Mouse (Mus musculus) lung, embryonic 14.5 days (tissue): ENCODE measurements at regions not wholly inside any gene's neighbourhood (a gene's known extent, or its start where the extent isn't known, plus 50 kb on each side); places are given as distances from the start of the nearest gene placed in this dataset.

Experiments used
- ATAC-seq: fragments of 200-750 bp; cut with Nextera tagmentation; 2 replicates; pipeline ENCODE4 v1.8.0; 2017; ENCODE audit warnings: mild to moderate bottlenecking, moderate TSS enrichment, moderate library complexity; ENCODE audit not compliant: insufficient read depth
- DNase-seq: peaks from one replicate; pipeline ENCODE4 v3.0.0-alpha.2; 2015
- H3K27ac ChIP-seq: fragments of 300-500 bp; sonication (generic); 2 replicates; pipeline ENCODE4 v1.5.1; 2014; ENCODE audit warnings: low read depth, mild to moderate bottlenecking, moderate library complexity
- H3K27me3 ChIP-seq: fragments of 300-500 bp; sonication (generic); 2 replicates; pipeline ENCODE4 v1.6.1; 2014; ENCODE audit warnings: low read length, control low read depth; ENCODE audit not compliant: insufficient read depth
- H3K36me3 ChIP-seq: fragments of 300-500 bp; sonication (generic); 2 replicates; pipeline ENCODE4 v1.6.1; 2014; ENCODE audit warnings: control low read depth; ENCODE audit not compliant: insufficient read depth
- H3K4me1 ChIP-seq: fragments of 300-500 bp; sonication (generic); 2 replicates; pipeline ENCODE4 v1.6.1; 2014; ENCODE audit warnings: antibody characterized with exemption, control low read depth; ENCODE audit not compliant: insufficient read depth
- H3K4me2 ChIP-seq: fragments of 300-500 bp; sonication (generic); 2 replicates; pipeline ENCODE4 v1.6.1; 2014; ENCODE audit warnings: mild to moderate bottlenecking
- H3K4me3 ChIP-seq: fragments of 300-500 bp; sonication (generic); 2 replicates; pipeline ENCODE4 v1.5.1; 2014; ENCODE audit warnings: low read depth, low read length
- H3K9ac ChIP-seq: fragments of 300-500 bp; sonication (generic); 2 replicates; pipeline ENCODE4 v1.6.1; 2014
- H3K9me3 ChIP-seq: fragments of 300-500 bp; sonication (generic); 2 replicates; pipeline ENCODE4 v1.6.1; 2016; ENCODE audit warnings: low read depth, low read length, control low read depth
- CTCF ChIP-seq: IDR thresholded peaks from 2 replicates; pipeline ENCODE4 v1.5.1; 2016; ENCODE audit warnings: antibody characterized with exemption, low read depth
- WGBS: fragments of 180-500 bp; shearing (Covaris S2); extraction: QIAGEN DNeasy Blood & Tissue Kit; methylation state at CpG from one replicate; pipeline ENCODE4 v1.1.7; 2014; 5-methylcytosine and 5-hydroxymethylcytosine counted together

- Histone ChIP-seq H3K9me3 (no peaks in the 10 kb centered on the region), H3K27me3 (no peaks in the 10 kb centered on the region), H3K4me1 (no peaks in the 10 kb centered on the region), H3K27ac (no peak overlapping the region), H3K4me2 (no peak overlapping the region), H3K4me3 (no peak overlapping the region), H3K9ac (no peak overlapping the region), H3K36me3 (no peaks in the 10 kb centered on the region)
- DNase-seq (no peak), ATAC-seq (no peak)
- no peak for TF ChIP-seq CTCF
Measured at GRCm38 (mm10) chr17:78075892-78076291, 124.2 kb upstream of the Crim1 start.

DNA sequence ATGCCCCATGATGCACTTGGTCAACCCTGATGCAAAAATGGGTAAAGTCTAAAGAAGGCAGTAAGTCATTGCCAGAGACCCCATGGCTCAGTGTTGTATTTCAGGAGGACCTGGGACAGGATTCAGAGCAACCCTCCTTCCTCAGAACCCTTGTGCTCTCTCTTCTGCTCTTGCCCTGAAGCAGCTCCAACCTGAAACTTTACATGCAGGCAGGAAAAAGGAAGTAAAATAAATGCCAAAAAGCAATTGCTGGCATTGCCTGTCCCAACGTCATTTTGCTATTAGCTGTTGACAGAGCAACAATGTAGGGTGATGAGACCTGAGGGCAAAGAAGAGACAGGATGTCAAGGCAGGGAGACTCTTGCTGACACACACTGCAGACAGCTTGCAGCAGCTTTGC, 121.7 kb upstream of the Crim1 start:
- WGBS = 29% methylated on average over 1 of the region's 1 CpGs
- no peaks in the 10 kb centered on the region for H3K4me1 ChIP-seq
- H3K27ac ChIP-seq = no peak overlapping the region

GRCm38 (mm10) chr17:78084419-78084818, 115.6 kb upstream of the Crim1 start:
- Histone ChIP-seq H3K9me3 (no peaks in the 10 kb centered on the region), H3K36me3 (no peaks in the 10 kb centered on the region), H3K4me3 (no peak overlapping the region), H3K4me1 (no peaks in the 10 kb centered on the region), H3K9ac (no peak overlapping the region), H3K27me3 (no peaks in the 10 kb centered on the region), H3K4me2 (no peak overlapping the region), H3K27ac (no peak overlapping the region)
- TF ChIP-seq CTCF = no peak
- DNase-seq (peak; percentile 6), ATAC-seq (no peak)
- WGBS = 18% methylated on average over 4 of the region's 4 CpGs

More for the DNA sequence above, 121.7 kb upstream of the Crim1 start:
- Histone ChIP-seq H3K4me3 (no peak overlapping the region), H3K27me3 (no peaks in the 10 kb centered on the region), H3K4me2 (no peak overlapping the region), H3K36me3 (no peaks in the 10 kb centered on the region), H3K9ac (no peak overlapping the region), H3K9me3 (no peaks in the 10 kb centered on the region)
- no peak for DNase-seq
- TF ChIP-seq CTCF = no peak
- ATAC-seq = no peak

- DNase-seq = no peak
- WGBS = 76% methylated on average over 8 of the region's 8 CpGs
- no peaks in the 10 kb centered on the region for H3K27me3 ChIP-seq
- no peak for TF ChIP-seq CTCF
- no peak overlapping the region for H3K9ac ChIP-seq
- no peak for ATAC-seq
- H3K4me2 ChIP-seq = no peak overlapping the region
- H3K36me3 ChIP-seq = no peaks in the 10 kb centered on the region
- no peaks in the 10 kb centered on the region for H3K9me3 ChIP-seq
- H3K4me1 ChIP-seq = no peaks in the 10 kb centered on the region
- no peak overlapping the region for H3K4me3 ChIP-seq
- no peak overlapping the region for H3K27ac ChIP-seq
Measured at GRCm38 (mm10) chr17:78086963-78087362, 113.1 kb upstream of the Crim1 start.

DNA sequence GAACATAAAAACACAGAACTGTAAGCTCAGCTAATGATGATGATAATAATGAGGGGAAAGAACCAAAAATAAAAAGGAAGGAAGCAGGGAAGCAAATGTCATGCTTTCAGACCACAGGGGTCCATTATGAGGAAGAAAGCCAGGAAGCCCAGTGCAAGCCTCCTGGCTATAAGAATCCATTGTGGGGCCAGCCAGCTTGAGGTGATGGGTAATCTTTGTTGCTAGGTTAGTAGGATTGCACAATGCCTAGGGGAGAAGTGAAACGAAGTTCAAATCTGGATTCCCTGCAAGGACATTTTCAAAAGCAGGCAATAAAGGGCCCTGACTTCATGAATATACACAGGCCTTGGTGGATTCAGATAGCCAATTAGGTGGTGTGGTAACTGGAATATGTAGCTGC, 102.3 kb upstream of the Crim1 start:
- Histone ChIP-seq H3K4me2 (no peak overlapping the region), H3K9ac (no peak overlapping the region), H3K9me3 (no peaks in the 10 kb centered on the region), H3K4me3 (no peak overlapping the region), H3K36me3 (no peaks in the 10 kb centered on the region), H3K27me3 (no peaks in the 10 kb centered on the region), H3K4me1 (no peaks in the 10 kb centered on the region), H3K27ac (no peak overlapping the region)
- no peak for TF ChIP-seq CTCF
- ATAC-seq (no peak), DNase-seq (no peak)
- WGBS = 52% methylated on average over 1 of the region's 1 CpGs

GRCm38 (mm10) chr17:78108793-78109192, 91.3 kb upstream of the Crim1 start:
- Histone ChIP-seq H3K27ac (no peak overlapping the region), H3K27me3 (no peaks in the 10 kb centered on the region), H3K36me3 (no peaks in the 10 kb centered on the region), H3K4me3 (no peak overlapping the region), H3K4me1 (no peaks in the 10 kb centered on the region), H3K9ac (no peak overlapping the region), H3K4me2 (no peak overlapping the region), H3K9me3 (no peaks in the 10 kb centered on the region)
- no peak for TF ChIP-seq CTCF
- DNase-seq = no peak
- no peak for ATAC-seq
- WGBS = 91% methylated on average over 6 of the region's 6 CpGs

GRCm38 (mm10) chr17:78109364-78110222, 90.5 kb upstream of the Crim1 start:
- WGBS = 65% methylated on average over 7 of the region's 7 CpGs
- Histone ChIP-seq H3K27ac (no peak overlapping the region), H3K4me3 (no peak overlapping the region), H3K4me2 (no peak overlapping the region), H3K27me3 (no peaks in the 10 kb centered on the region), H3K4me1 (no peaks in the 10 kb centered on the region), H3K9me3 (no peaks in the 10 kb centered on the region), H3K36me3 (no peaks in the 10 kb centered on the region), H3K9ac (no peak overlapping the region)
- TF ChIP-seq CTCF = no peak
- DNase-seq = no peak
- ATAC-seq = no peak
